Mouse (Mus musculus): Measurements from ENCODE around the gene Mfsd6. TPM values are rescaled to one million over a fixed set of nuclear protein-coding genes. Genes with fewer than 3 reads are reported as not detected.

Gene Mfsd6
- polyA plus RNA-seq, 1 experiment, result 0.59 TPM

GRCm38 (mm10) chr1:52620442-52620841 is 106.8 kb downstream of the Mfsd6 start:
- H3K4me3 ChIP-seq, result no peak overlapping the region
- no peaks in the 10 kb centered on the region for H3K36me3 ChIP-seq (ENCODE audit: control insufficient read depth, insufficient read depth)
- TF ChIP-seq USF1 (IDR thresholded peaks at IDR 0.05; ENCODE audit: low read depth), result peak; percentile 55
- no peak for TF ChIP-seq REST (IDR thresholded peaks at IDR 0.05; ENCODE audit: insufficient read depth, insufficient read length)
- no peak overlapping the region for H3ac ChIP-seq (ENCODE audit: control insufficient read depth, insufficient read length)
- no peak overlapping the region for H3K4me2 ChIP-seq (ENCODE audit: low read depth)
- H3K27me3 ChIP-seq (ENCODE audit: control insufficient read depth, insufficient read depth, insufficient read length), result no peaks in the 10 kb centered on the region
- H3K79me2 ChIP-seq (ENCODE audit: control insufficient read depth, insufficient read depth), result no peaks in the 10 kb centered on the region

- TF ChIP-seq SRF (IDR thresholded peaks at IDR 0.05; ENCODE audit: control insufficient read depth, insufficient read length, low read depth) (no peak), USF1 (IDR thresholded peaks at IDR 0.05; ENCODE audit: low read depth) (no peak), TCF12 (IDR thresholded peaks at IDR 0.05; ENCODE audit: insufficient read depth, poor library complexity, severe bottlenecking) (no peak), REST (IDR thresholded peaks at IDR 0.05; ENCODE audit: insufficient read depth, insufficient read length) (no peak), TCF3 (IDR thresholded peaks at IDR 0.05; ENCODE audit: insufficient read length, low read depth) (no peak), E2F4 (IDR thresholded peaks at IDR 0.05; ENCODE audit: insufficient read depth) (no peak), MAX (IDR thresholded peaks at IDR 0.05; ENCODE audit: low read depth) (no peak), CEBPB (IDR thresholded peaks at IDR 0.05; ENCODE audit: insufficient read depth, poor library complexity, severe bottlenecking) (no peak), POLR2AphosphoS2 (IDR thresholded peaks at IDR 0.05; ENCODE audit: insufficient read length, low read depth) (no peak), POLR2A (IDR thresholded peaks at IDR 0.05; ENCODE audit: insufficient read length, low read depth) (no peak), MYOG (IDR thresholded peaks at IDR 0.05; ENCODE audit: control insufficient read depth in 1 of 3, insufficient read depth in 1 of 3, insufficient read length in 2 of 3, low read depth in 2 of 3) (no peak), MYOD1 (IDR thresholded peaks at IDR 0.05; ENCODE audit: control insufficient read depth in 1 of 3, insufficient read length in 2 of 3, low read depth in 2 of 3) (no peak)
- Histone ChIP-seq H3K4me3 (no peak overlapping the region), H3K79me2 (ENCODE audit: control insufficient read depth, insufficient read depth) (no peaks in the 10 kb centered on the region), H3K27me3 (ENCODE audit: control insufficient read depth, insufficient read depth, insufficient read length) (no peaks in the 10 kb centered on the region), H3K4me2 (ENCODE audit: low read depth) (no peak overlapping the region), H3K36me3 (ENCODE audit: control insufficient read depth, insufficient read depth) (no peaks in the 10 kb centered on the region), H3ac (ENCODE audit: control insufficient read depth, insufficient read length) (no peak overlapping the region)
Observed at GRCm38 (mm10) chr1:52618217-52618616, 109.0 kb downstream of the Mfsd6 start.

GRCm38 (mm10) chr1:52608486-52608885 is 118.8 kb downstream of the Mfsd6 start:
- no peak for TF ChIP-seq MAX (IDR thresholded peaks at IDR 0.05; ENCODE audit: low read depth)
- TF ChIP-seq POLR2AphosphoS2 (IDR thresholded peaks at IDR 0.05; ENCODE audit: insufficient read length, low read depth), result no peak
- no peak for TF ChIP-seq MYOD1 (IDR thresholded peaks at IDR 0.05; ENCODE audit: control insufficient read depth in 1 of 3, insufficient read length in 2 of 3, low read depth in 2 of 3)
- TF ChIP-seq SRF (IDR thresholded peaks at IDR 0.05; ENCODE audit: control insufficient read depth, insufficient read length, low read depth), result no peak
- no peak for TF ChIP-seq USF1 (IDR thresholded peaks at IDR 0.05; ENCODE audit: low read depth)
- no peak for TF ChIP-seq CEBPB (IDR thresholded peaks at IDR 0.05; ENCODE audit: insufficient read depth, poor library complexity, severe bottlenecking)
- TF ChIP-seq E2F4 (IDR thresholded peaks at IDR 0.05; ENCODE audit: insufficient read depth), result no peak
- TF ChIP-seq POLR2A (IDR thresholded peaks at IDR 0.05; ENCODE audit: insufficient read length, low read depth), result no peak
- no peak for TF ChIP-seq TCF12 (IDR thresholded peaks at IDR 0.05; ENCODE audit: insufficient read depth, poor library complexity, severe bottlenecking)
- TF ChIP-seq TCF3 (IDR thresholded peaks at IDR 0.05; ENCODE audit: insufficient read length, low read depth), result no peak
- TF ChIP-seq MYOG (IDR thresholded peaks at IDR 0.05; ENCODE audit: control insufficient read depth in 1 of 3, insufficient read depth in 1 of 3, insufficient read length in 2 of 3, low read depth in 2 of 3), result no peak
- no peaks in the 10 kb centered on the region for H3K79me2 ChIP-seq (ENCODE audit: control insufficient read depth, insufficient read depth)

GRCm38 (mm10) chr1:52607700-52608099 is 119.6 kb downstream of the Mfsd6 start:
- Histone ChIP-seq H3K4me3 (no peak overlapping the region), H3K36me3 (ENCODE audit: control insufficient read depth, insufficient read depth) (no peaks in the 10 kb centered on the region), H3ac (ENCODE audit: control insufficient read depth, insufficient read length) (no peak overlapping the region), H3K27me3 (ENCODE audit: control insufficient read depth, insufficient read depth, insufficient read length) (no peaks in the 10 kb centered on the region), H3K4me2 (ENCODE audit: low read depth) (no peak overlapping the region), H3K79me2 (ENCODE audit: control insufficient read depth, insufficient read depth) (no peaks in the 10 kb centered on the region)
- TF ChIP-seq REST (IDR thresholded peaks at IDR 0.05; ENCODE audit: insufficient read depth, insufficient read length), result no peak
- no peak for TF ChIP-seq POLR2AphosphoS2 (IDR thresholded peaks at IDR 0.05; ENCODE audit: insufficient read length, low read depth)
- TF ChIP-seq CEBPB (IDR thresholded peaks at IDR 0.05; ENCODE audit: insufficient read depth, poor library complexity, severe bottlenecking), result no peak
- no peak for TF ChIP-seq MAX (IDR thresholded peaks at IDR 0.05; ENCODE audit: low read depth)
- TF ChIP-seq USF1 (IDR thresholded peaks at IDR 0.05; ENCODE audit: low read depth), result no peak
- no peak for TF ChIP-seq TCF12 (IDR thresholded peaks at IDR 0.05; ENCODE audit: insufficient read depth, poor library complexity, severe bottlenecking)
- no peak for TF ChIP-seq POLR2A (IDR thresholded peaks at IDR 0.05; ENCODE audit: insufficient read length, low read depth)
- no peak for TF ChIP-seq TCF3 (IDR thresholded peaks at IDR 0.05; ENCODE audit: insufficient read length, low read depth)
- no peak for TF ChIP-seq MYOG (IDR thresholded peaks at IDR 0.05; ENCODE audit: control insufficient read depth in 1 of 3, insufficient read depth in 1 of 3, insufficient read length in 2 of 3, low read depth in 2 of 3)
- TF ChIP-seq MYOD1 (IDR thresholded peaks at IDR 0.05; ENCODE audit: control insufficient read depth in 1 of 3, insufficient read length in 2 of 3, low read depth in 2 of 3), result no peak
- TF ChIP-seq E2F4 (IDR thresholded peaks at IDR 0.05; ENCODE audit: insufficient read depth), result no peak
- no peak for TF ChIP-seq SRF (IDR thresholded peaks at IDR 0.05; ENCODE audit: control insufficient read depth, insufficient read length, low read depth)

More at GRCm38 (mm10) chr1:52608486-52608885, 118.8 kb downstream of the Mfsd6 start:
- H3K36me3 ChIP-seq (ENCODE audit: control insufficient read depth, insufficient read depth), result no peaks in the 10 kb centered on the region
- H3K4me3 ChIP-seq, result no peak overlapping the region
- H3ac ChIP-seq (ENCODE audit: control insufficient read depth, insufficient read length), result no peak overlapping the region
- H3K4me2 ChIP-seq (ENCODE audit: low read depth), result no peak overlapping the region
- H3K27me3 ChIP-seq (ENCODE audit: control insufficient read depth, insufficient read depth, insufficient read length), result no peaks in the 10 kb centered on the region

Other genes starting within 250 kb of the Mfsd6 start
- 9.8 TPM for gene Nab1, start 226.8 kb downstream of the Mfsd6 start, polyA plus RNA-seq (2012; fragmentation: generic; extraction: Trizol)
- 1.2 TPM for gene Nemp2, start 96.8 kb downstream of the Mfsd6 start, polyA plus RNA-seq (2012; fragmentation: generic; extraction: Trizol)
- gene Inpp1, start 90.2 kb upstream of the Mfsd6 start, polyA plus RNA-seq (2012; fragmentation: generic; extraction: Trizol), result 3.6 TPM
- 8.1 TPM for gene Hibch, start 117.5 kb upstream of the Mfsd6 start, polyA plus RNA-seq (2012; fragmentation: generic; extraction: Trizol)

Data from myocyte (in vitro differentiated cells).